Mouse (Mus musculus) megakaryocyte, embryonic 14.5 days (primary cell): ENCODE data around the gene 4933406M09Rik.

ENCODE experiments used
- FLI1 ChIP-seq: IDR thresholded peaks from 2 replicates; pipeline ENCODE4 v1.6.1; 2012; ENCODE audit warnings: low read length, inconsistent platforms, mixed read lengths
- GATA1 ChIP-seq: IDR thresholded peaks from 3 replicates; pipeline ENCODE4 v1.6.1; 2012; ENCODE audit warnings: mixed read lengths, low read length, inconsistent platforms, borderline replicate concordance

GRCm38 (mm10) chr1:134419176-134419575 lies 33.4 kb downstream of the 4933406M09Rik start:
- TF ChIP-seq GATA1 (no peak), FLI1 (no peak)
